Mouse (Mus musculus) midbrain, embryonic 13.5 days (tissue): ENCODE data around the gene Ccdc177. TPM values are rescaled to one million over a fixed set of nuclear protein-coding genes. Genes with fewer than 3 reads are reported as not detected.

Experiments
- ATAC-seq: fragments of 200-750 bp; cut with Nextera tagmentation; 2 replicates; pipeline ENCODE4 v1.8.0; 2017; ENCODE audit warnings: mild to moderate bottlenecking, moderate TSS enrichment, moderate library complexity
- H3K27ac ChIP-seq: fragments of 300-500 bp; sonication (generic); 2 replicates; pipeline ENCODE4 v1.5.1; 2015; ENCODE audit warnings: inconsistent platforms, mild to moderate bottlenecking, moderate library complexity
- H3K27me3 ChIP-seq: fragments of 300-500 bp; sonication (generic); 2 replicates; pipeline ENCODE4 v1.6.1; 2015; ENCODE audit warnings: mild to moderate bottlenecking, inconsistent platforms
- H3K36me3 ChIP-seq: fragments of 300-500 bp; sonication (generic); 2 replicates; pipeline ENCODE4 v1.6.1; 2015; ENCODE audit warnings: mild to moderate bottlenecking, inconsistent platforms
- H3K4me1 ChIP-seq: fragments of 300-500 bp; sonication (generic); replicated peaks from 2 replicates; pipeline ENCODE4 v1.6.1; 2015; ENCODE audit warnings: inconsistent platforms
- H3K4me2 ChIP-seq: fragments of 300-500 bp; sonication (generic); replicated peaks from 2 replicates; pipeline ENCODE4 v1.6.1; 2015; ENCODE audit warnings: moderate library complexity, mild to moderate bottlenecking, inconsistent platforms
- H3K4me3 ChIP-seq: fragments of 300-500 bp; sonication (generic); replicated peaks from 2 replicates; pipeline ENCODE4 v1.5.1; 2015; ENCODE audit warnings: mild to moderate bottlenecking, inconsistent platforms
- H3K9ac ChIP-seq: fragments of 300-500 bp; sonication (generic); replicated peaks from 2 replicates; pipeline ENCODE4 v1.6.1; 2015; ENCODE audit warnings: mild to moderate bottlenecking, inconsistent platforms
- H3K9me3 ChIP-seq: fragments of 300-500 bp; sonication (generic); 2 replicates; pipeline ENCODE4 v1.6.1; 2016; ENCODE audit warnings: mild to moderate bottlenecking, inconsistent platforms
- WGBS: fragments of 180-500 bp; shearing (Covaris S2); methylation state at CpG from one replicate; pipeline ENCODE4 v1.1.7; 2015; 5-methylcytosine and 5-hydroxymethylcytosine counted together
- polyA plus RNA-seq: library from polyadenylated mRNA; unstranded; fragments of >200 nt; fragmentation: Nextera tagmentation; extraction: Ambion mirVana; gene quantifications from 2 replicates; pipeline ENCODE4 v1.2.1, GENCODE M21; 2015

Ccdc177 gene
- polyA plus RNA-seq, 1 experiment from 2014 or later = 6.6 TPM

DNA sequence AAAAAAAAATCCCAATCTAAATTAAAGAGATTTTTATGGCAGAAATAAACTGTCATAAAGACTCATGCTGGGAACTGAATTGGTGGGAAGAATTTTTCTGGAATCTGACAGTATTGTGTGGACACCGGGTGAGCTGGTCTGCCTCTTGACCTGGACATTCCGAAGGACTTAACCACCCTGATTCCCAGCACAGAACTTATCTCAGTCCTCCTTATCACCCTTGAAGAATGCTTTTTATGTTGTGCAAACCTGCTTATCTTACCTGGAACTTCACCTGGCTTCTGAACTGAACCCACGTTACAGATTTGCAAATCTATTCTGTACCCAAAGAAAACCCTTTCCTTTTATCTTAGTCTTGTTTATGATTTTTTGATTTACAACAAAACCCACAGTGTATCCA is 21.7 kb upstream of the Ccdc177 start:
- Histone ChIP-seq H3K4me2 (no peak overlapping the region), H3K27ac (no peak overlapping the region), H3K27me3 (no peaks in the 10 kb centered on the region), H3K9ac (no peak overlapping the region), H3K4me3 (no peak overlapping the region), H3K36me3 (no peaks in the 10 kb centered on the region), H3K9me3 (no peaks in the 10 kb centered on the region), H3K4me1 (no peaks in the 10 kb centered on the region)
- no peak for ATAC-seq
- 87% methylated on average over 3 of the region's 3 CpGs for WGBS

DNA sequence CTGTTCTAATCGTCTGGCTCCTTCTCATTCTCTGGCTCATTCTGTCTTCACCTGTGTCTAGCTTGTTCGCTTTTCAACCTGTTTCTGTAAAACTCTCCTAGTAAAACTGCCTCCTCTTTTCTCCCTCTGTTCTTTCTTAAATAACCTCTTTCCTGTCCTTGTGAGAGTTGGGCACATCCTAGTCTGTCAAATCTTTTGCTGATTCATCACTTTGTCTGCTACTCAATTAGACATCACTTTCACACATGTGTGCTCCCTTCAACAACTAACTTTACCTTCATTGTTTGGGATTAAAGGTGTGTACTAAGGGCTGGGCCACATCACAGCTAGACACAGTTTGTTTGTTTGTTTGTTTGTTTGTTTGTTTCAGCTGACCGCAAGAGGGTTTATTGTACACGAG is 19.3 kb upstream of the Ccdc177 start:
- H3K4me1 ChIP-seq = no peaks in the 10 kb centered on the region
- WGBS = 93% methylated on average over 4 of the region's 4 CpGs
- no peak for ATAC-seq
- no peaks in the 10 kb centered on the region for H3K36me3 ChIP-seq
- no peak overlapping the region for H3K9ac ChIP-seq
- H3K4me2 ChIP-seq = no peak overlapping the region
- H3K27ac ChIP-seq = no peak overlapping the region
- H3K9me3 ChIP-seq = no peaks in the 10 kb centered on the region
- H3K4me3 ChIP-seq = no peak overlapping the region
- no peaks in the 10 kb centered on the region for H3K27me3 ChIP-seq

DNA sequence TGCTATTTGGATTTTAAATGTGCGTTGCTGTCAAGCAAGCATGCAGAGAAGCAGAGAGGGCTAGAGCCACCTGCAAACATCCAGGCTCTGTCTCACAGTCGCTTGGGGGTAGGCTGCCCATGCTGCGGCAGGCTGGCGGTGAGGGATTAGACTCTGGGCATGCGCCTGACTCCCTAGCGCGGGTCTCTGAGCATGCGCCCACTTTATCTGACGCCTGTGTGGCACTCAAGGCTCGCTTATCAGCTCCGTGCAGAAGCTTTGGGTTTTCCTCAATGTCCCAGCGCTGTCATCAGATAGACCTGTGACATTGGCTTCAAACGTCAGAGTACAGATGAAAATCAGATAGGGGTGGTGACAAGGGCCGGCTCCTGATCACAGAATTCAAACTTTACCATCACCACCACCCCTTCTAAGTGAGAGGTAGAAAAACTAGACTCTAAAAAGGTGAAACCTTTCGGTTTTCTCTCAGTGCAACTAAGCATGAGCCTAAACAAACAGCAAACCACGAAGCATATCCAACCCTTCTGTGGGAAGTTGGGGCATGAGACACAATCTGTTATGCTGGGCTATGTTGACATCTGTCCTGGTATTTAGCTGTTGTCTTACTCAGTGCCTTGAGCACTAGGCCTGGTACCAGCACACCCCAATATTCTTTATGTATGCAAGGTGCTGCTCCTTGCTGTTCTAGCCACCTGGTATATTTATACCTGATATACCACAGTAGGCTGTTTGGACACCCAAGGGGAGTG is 17.9 kb upstream of the Ccdc177 start:
- no peak overlapping the region for H3K9ac ChIP-seq
- H3K27ac ChIP-seq = no peak overlapping the region
- no peak overlapping the region for H3K4me2 ChIP-seq
- ATAC-seq = no peak
- H3K4me1 ChIP-seq = no peaks in the 10 kb centered on the region
- no peaks in the 10 kb centered on the region for H3K9me3 ChIP-seq
- H3K27me3 ChIP-seq = no peaks in the 10 kb centered on the region
- no peak overlapping the region for H3K4me3 ChIP-seq
- WGBS = 75% methylated on average over 16 of the region's 16 CpGs
- no peaks in the 10 kb centered on the region for H3K36me3 ChIP-seq

DNA sequence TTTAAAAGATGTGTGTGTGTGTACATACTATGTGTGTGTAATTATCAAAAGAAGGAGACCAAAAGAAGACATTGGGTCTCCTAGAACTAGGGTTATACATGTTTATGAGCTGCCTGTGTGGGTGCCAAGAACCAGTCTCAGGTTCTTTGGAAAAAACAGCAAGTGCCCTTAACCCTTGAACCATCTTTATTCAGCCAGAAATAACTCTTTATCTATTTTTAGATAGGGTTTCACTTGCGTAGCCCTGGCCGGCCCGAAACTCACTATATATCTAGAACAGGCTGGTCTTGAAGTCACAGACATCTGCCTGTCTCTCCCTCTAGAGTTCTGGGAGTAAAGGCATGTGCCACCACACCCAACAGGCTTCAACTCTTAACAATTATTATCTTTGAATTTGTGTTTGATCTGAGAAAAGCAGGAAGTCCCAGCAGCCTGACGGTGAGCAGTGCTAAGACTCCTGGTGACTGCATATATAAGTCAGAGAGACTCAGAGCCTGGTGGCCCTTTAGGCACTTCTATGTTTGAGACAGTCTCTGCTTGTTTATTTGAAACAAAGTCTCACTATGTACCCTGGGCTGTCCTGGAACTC is 15.7 kb upstream of the Ccdc177 start:
- WGBS = 91% methylated on average over 4 of the region's 4 CpGs
- no peak for ATAC-seq
- Histone ChIP-seq H3K4me2 (no peak overlapping the region), H3K27me3 (no peaks in the 10 kb centered on the region), H3K27ac (no peak overlapping the region), H3K9me3 (no peaks in the 10 kb centered on the region), H3K36me3 (no peaks in the 10 kb centered on the region), H3K4me3 (no peak overlapping the region), H3K4me1 (no peaks in the 10 kb centered on the region), H3K9ac (no peak overlapping the region)

DNA sequence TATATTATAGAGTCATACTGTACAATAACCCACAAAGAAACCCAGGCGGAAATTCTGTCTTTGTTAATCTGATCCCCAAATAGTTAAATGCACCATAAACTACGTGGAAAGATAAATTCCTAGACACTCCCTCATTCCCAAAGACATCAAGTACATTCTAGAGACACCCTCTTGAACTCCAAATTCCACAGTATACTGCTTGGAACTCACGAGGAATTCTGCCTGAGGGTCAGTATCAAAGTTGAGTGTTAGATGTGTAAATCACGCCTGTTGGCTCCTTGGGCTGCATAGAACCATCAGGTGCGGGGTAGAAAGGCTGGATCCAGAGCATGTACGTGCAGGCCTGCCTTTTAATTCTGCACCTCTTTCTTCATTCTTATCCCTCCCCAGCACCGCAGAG is 14.3 kb upstream of the Ccdc177 start:
- Histone ChIP-seq H3K4me3 (no peak overlapping the region), H3K4me2 (no peak overlapping the region), H3K27ac (no peak overlapping the region), H3K4me1 (no peaks in the 10 kb centered on the region), H3K9me3 (no peaks in the 10 kb centered on the region), H3K9ac (no peak overlapping the region), H3K36me3 (no peaks in the 10 kb centered on the region), H3K27me3 (no peaks in the 10 kb centered on the region)
- ATAC-seq = no peak
- 70% methylated on average over 7 of the region's 7 CpGs for WGBS

DNA sequence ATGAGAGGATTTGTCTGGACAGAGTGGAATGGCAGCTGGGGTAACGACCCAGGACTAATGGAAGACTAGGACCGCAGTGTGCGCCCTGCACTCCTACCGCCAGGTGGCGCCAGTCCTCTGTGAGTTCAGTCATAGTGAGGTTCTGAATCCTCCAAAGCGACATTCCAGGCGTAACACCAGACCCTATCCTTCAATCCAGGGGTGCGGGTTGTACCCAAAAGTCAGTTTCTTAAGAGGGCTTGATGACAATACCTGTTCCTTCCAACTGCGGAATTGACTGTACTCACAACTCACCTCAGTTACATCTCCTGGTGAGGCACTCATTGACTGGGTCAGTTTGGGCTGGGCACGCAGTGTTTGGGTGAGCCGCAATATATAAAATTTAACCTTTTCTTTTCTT is 9.2 kb upstream of the Ccdc177 start:
- no peaks in the 10 kb centered on the region for H3K27me3 ChIP-seq
- no peak overlapping the region for H3K27ac ChIP-seq
- no peaks in the 10 kb centered on the region for H3K4me1 ChIP-seq
- no peak overlapping the region for H3K4me3 ChIP-seq
- no peak overlapping the region for H3K4me2 ChIP-seq
- H3K36me3 ChIP-seq = no peaks in the 10 kb centered on the region
- H3K9me3 ChIP-seq = no peaks in the 10 kb centered on the region
- 19% methylated on average over 11 of the region's 11 CpGs for WGBS
- peak; percentile 90 for ATAC-seq
- no peak overlapping the region for H3K9ac ChIP-seq

DNA sequence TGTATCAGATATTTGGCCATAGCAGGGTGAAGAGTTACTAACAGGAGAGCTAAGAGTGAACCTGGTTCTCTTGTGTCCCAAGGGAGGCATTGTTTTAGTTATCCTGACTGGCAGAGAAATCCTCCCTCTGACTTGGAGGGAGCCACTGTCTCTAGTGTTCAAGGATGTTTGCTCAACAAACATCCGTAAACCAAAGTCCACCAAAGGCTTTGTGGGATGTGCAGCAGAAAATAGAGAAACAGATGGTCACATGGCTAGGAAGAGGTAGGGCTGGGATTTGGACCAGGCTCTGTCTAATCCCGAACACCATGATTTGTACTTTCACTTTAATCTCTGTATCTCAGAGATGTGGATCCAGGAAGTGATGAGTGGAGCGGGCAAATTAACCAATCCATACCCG is 3.6 kb upstream of the Ccdc177 start:
- Histone ChIP-seq H3K36me3 (peaks cover under 1% of the 10 kb centered on the region; the same call in 1 of the 2 replicates), H3K9ac (no peak overlapping the region), H3K4me1 (peaks cover 7% of the 10 kb centered on the region), H3K27ac (no peak overlapping the region), H3K4me3 (no peak overlapping the region), H3K9me3 (no peaks in the 10 kb centered on the region), H3K4me2 (no peak overlapping the region), H3K27me3 (no peaks in the 10 kb centered on the region)
- 79% methylated on average over 4 of the region's 4 CpGs for WGBS
- no peak for ATAC-seq

DNA sequence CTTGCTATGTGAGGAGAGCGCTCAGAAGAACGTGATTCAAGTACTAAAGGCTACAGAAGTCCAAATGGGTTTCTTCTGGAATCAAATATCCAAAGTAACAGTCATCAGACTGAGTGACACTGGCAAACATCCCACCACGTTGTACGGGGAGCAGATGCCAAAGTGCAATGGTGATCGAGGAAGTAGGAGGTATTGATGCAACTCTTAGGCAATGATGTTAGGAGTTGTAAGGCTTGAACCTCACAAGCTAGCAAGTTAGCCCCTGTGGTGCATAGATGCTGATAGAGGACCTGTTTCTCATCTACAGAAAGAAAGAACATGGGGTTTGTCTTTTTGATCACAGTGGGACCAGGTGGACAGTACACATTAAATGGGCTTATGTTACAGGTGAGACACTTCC is 2.5 kb upstream of the Ccdc177 start:
- Histone ChIP-seq H3K27me3 (no peaks in the 10 kb centered on the region), H3K4me2 (no peak overlapping the region), H3K9me3 (peaks cover 8% of the 10 kb centered on the region), H3K9ac (no peak overlapping the region), H3K4me3 (no peak overlapping the region), H3K36me3 (peaks cover 12% of the 10 kb centered on the region), H3K27ac (no peak overlapping the region), H3K4me1 (peaks cover 18% of the 10 kb centered on the region)
- 97% methylated on average over 5 of the region's 5 CpGs for WGBS
- no peak for ATAC-seq

DNA sequence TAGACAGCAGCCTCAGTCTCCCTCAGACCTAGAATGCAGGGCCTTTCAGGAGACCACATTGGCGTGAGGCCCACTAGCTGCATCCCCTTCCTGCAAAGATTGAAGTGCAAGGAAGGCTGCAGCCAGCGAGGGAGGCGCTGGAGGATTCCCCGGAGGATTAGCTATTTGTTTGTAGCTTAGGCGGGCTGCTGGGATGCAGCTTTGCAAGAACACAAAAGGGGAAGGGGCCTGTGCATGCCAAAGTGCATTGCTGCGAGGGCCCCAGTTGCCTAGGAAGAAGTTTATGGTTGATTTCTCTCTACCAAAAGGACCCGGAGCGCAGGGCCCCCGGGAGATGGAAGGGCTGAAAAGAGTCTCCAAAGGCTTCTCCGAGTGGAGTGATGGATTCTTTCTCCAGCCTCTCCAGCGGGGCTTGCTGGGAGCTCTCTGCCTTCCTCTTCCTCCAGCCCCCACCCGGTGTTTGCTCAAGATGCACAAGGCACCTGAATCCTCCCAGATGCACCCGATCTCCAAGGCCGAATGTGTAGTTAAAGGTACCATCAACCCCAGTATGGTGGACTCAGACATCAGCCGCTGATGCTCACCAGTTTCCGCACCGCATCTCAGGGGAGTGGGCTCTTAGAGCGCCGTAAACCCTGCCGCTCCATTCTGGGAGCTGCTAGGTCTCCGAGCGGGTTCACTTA is 633 bp downstream of the Ccdc177 start:
- ATAC-seq = peak; percentile 72
- H3K27me3 ChIP-seq = no peaks in the 10 kb centered on the region

DNA sequence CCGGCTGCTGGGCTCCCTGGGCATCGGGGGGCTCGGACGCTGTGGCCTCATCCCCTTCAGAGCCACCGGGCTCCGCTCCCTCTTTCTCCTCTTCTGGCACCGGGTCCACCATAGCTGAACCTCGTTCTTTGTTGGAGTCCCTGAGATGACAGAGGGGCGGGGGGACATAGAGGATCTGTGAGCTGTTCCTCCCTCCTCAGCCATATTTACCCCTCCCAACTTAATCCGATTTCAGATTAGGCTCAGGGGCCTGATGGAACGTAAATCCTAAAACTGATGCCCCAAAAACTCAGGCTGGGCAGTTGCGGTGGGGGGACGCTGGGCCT is 1.1 kb downstream of the Ccdc177 start:
- H3K27me3 ChIP-seq = no peaks in the 10 kb centered on the region
- peaks cover 40% of the 10 kb centered on the region for H3K9me3 ChIP-seq
- peak overlapping the region; percentile 99 for H3K27ac ChIP-seq
- H3K4me2 ChIP-seq = peak overlapping the region; percentile 71
- peaks cover 48% of the 10 kb centered on the region for H3K36me3 ChIP-seq
- WGBS = 4% methylated on average over 12 of the region's 13 CpGs
- H3K4me1 ChIP-seq = peaks cover 19% of the 10 kb centered on the region
- H3K4me3 ChIP-seq = peak overlapping the region; percentile 68
- ATAC-seq = peak; percentile 54
- H3K9ac ChIP-seq = peak overlapping the region; percentile 90

More for the DNA sequence above, 633 bp downstream of the Ccdc177 start:
- Histone ChIP-seq H3K4me1 (peaks cover 19% of the 10 kb centered on the region), H3K9ac (peak overlapping the region; percentile 90), H3K9me3 (peaks cover 39% of the 10 kb centered on the region), H3K4me2 (peak overlapping the region; percentile 71), H3K27ac (peak overlapping the region; percentile 99), H3K4me3 (peak overlapping the region; percentile 68), H3K36me3 (peaks cover 43% of the 10 kb centered on the region)
- WGBS = 0% methylated on average over 22 of the region's 22 CpGs

DNA sequence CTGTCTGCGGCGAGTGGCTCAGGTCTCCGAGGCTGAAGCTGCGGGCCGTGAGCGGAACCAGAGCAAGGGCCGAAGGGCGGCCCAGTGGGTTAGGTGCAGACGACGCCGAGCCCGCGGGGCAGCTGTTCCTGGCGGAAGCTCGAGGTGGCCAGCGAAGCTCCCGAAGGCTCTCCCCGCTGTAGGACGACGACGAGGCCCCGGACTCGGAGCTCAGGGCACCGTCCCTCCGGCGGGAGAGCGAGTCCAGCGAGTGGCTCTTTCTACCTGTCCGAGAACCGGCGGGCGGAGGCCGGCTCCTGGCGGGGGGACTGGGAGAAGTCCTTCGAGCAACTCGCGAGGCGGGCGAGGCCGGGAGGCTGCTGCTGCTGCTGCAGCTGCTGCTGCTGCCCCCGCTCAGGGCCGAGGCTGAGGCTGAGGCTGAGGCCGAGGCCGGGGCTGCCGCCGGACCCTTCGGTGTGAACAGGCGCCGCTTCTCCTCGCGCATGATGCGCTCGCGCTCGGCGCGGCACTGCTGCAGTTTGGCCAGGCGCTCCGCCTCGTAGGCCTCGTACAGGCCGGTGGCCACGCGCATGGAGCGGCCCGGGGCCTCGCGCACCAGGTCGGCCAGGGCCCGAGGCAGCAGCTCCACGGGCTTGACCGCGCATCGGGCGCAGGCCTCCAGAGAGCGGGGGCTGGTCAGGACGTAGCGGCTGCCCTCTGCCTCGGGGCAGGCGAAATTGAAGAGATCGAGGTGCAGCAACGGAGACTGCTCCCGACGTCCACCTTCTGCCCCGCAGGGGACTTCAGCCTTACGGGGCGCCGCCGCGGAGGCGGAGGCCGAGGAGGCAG is 1.7 kb downstream of the Ccdc177 start:
- no peaks in the 10 kb centered on the region for H3K27me3 ChIP-seq
- H3K9me3 ChIP-seq = peaks cover 40% of the 10 kb centered on the region
- H3K9ac ChIP-seq = peak overlapping the region; percentile 90
- H3K27ac ChIP-seq = peak overlapping the region; percentile 99
- 38% methylated on average over 87 of the region's 92 CpGs for WGBS
- peaks cover 54% of the 10 kb centered on the region for H3K36me3 ChIP-seq
- peaks cover 19% of the 10 kb centered on the region for H3K4me1 ChIP-seq
- peak overlapping the region; percentile 71 for H3K4me2 ChIP-seq
- peak overlapping the region; percentile 68 for H3K4me3 ChIP-seq
- ATAC-seq = peak; percentile 35
